Mouse (Mus musculus): Measurements from ENCODE around the gene Ubtf.

GRCm38 (mm10) chr11:102320686-102321005 lies 1.1 kb upstream of the Ubtf start:
- no peak; the same call in 1 of the 2 replicates for TF ChIP-seq POLR2A (IDR thresholded peaks at IDR 0.05; ENCODE audit: control insufficient read depth, low read depth, low read length)
- no peak for TF ChIP-seq CTCF (IDR thresholded peaks at IDR 0.05; ENCODE audit: control insufficient read depth, insufficient read depth, insufficient replicate concordance, low read depth, low read length)
